Mouse (Mus musculus): ENCODE measurements at regions not wholly inside any gene's neighbourhood (a gene's known extent, or its start where the extent isn't known, plus 50 kb on each side); places are given as distances from the start of the nearest gene placed in this dataset.

DNA sequence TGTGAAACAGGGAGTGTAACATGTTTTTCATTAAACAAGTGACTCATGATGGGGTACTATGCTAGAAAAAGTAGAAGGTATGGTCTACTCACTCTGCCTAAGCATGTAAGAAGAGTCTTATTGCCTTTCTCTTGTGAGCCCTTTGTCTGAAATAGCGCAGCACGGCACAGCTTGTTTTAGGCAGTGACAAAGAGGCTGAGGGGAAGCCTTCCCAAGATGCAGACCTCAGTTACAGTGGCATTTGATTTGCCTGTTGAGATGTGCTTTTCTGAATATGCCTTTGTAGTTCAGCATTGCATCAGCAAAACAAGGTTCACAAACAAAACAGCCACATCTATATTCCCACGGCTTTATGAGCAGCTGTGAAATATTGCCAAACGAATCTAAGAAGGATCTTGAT is 189.8 kb upstream of the Chl1 start:
- Histone ChIP-seq H3K4me1 (ENCODE audit: control insufficient read depth, insufficient read depth, low read length) (no peaks in the 10 kb centered on the region), H3K9me3 (replicated peaks; ENCODE audit: control insufficient read depth, low read length) (no peaks in the 10 kb centered on the region), H3K27me3 (ENCODE audit: control insufficient read depth, insufficient read depth, low read length) (no peaks in the 10 kb centered on the region), H3K27ac (ENCODE audit: low read length) (no peak overlapping the region), H3K36me3 (ENCODE audit: control insufficient read depth, insufficient read depth) (no peaks in the 10 kb centered on the region), H3K4me3 (ENCODE audit: low read length) (no peak overlapping the region), H3K9ac (ENCODE audit: low read length) (no peak overlapping the region), H3K4me2 (ENCODE audit: low read depth, low read length) (no peak overlapping the region)
- 78% methylated on average over 4 of the region's 4 CpGs for WGBS
- ATAC-seq (replicated peaks; ENCODE audit: extremely low read depth, insufficient read depth, low FRiP score), result no peak

DNA sequence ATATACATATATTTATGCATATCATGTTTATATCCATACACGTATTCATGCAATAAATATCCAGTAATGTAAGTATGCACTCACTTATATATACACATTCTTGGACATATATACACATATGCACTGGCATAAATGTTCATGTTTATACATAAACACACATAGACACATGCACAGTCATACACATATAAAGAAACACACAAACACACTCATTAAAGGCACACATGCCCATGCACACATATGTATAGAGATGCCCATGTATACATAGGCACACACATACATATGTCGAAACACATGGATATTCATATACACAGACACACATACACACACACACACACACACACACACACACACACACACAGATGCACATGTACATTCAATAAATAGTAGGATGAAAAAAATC is 189.3 kb upstream of the Chl1 start:
- no peak for ATAC-seq (replicated peaks; ENCODE audit: extremely low read depth, insufficient read depth, low FRiP score)
- WGBS, result 83% methylated on average over 2 of the region's 2 CpGs
- no peaks in the 10 kb centered on the region for H3K4me1 ChIP-seq (ENCODE audit: control insufficient read depth, insufficient read depth, low read length)
- H3K36me3 ChIP-seq (ENCODE audit: control insufficient read depth, insufficient read depth), result no peaks in the 10 kb centered on the region
- H3K4me3 ChIP-seq (ENCODE audit: low read length), result no peak overlapping the region
- no peaks in the 10 kb centered on the region for H3K9me3 ChIP-seq (replicated peaks; ENCODE audit: control insufficient read depth, low read length)
- H3K27me3 ChIP-seq (ENCODE audit: control insufficient read depth, insufficient read depth, low read length), result no peaks in the 10 kb centered on the region
- no peak overlapping the region for H3K9ac ChIP-seq (ENCODE audit: low read length)
- H3K4me2 ChIP-seq (ENCODE audit: low read depth, low read length), result no peak overlapping the region
- H3K27ac ChIP-seq (ENCODE audit: low read length), result no peak overlapping the region

DNA sequence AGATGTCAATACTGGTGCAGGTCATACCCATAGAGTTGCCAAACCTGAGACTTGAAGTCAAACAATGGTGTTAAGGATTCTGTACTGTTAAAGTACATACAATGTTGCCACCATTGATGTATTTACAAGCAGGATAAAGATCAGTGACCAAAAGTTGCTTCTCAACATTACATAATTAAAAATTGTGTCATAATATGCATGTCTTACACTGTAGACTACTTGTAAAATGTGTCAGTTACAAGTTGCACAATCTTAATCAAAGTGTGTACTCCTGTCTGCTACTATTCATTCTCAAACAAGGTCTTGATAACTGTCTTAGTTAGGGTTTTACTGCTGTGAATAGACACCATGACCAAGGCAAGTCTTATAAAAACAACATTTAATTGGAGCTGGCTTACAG is 187.9 kb upstream of the Chl1 start:
- ATAC-seq (replicated peaks; ENCODE audit: extremely low read depth, insufficient read depth, low FRiP score), result no peak
- no peak overlapping the region for H3K9ac ChIP-seq (ENCODE audit: low read length)
- H3K4me3 ChIP-seq (ENCODE audit: low read length), result no peak overlapping the region
- H3K36me3 ChIP-seq (ENCODE audit: control insufficient read depth, insufficient read depth), result no peaks in the 10 kb centered on the region
- no peaks in the 10 kb centered on the region for H3K4me1 ChIP-seq (ENCODE audit: control insufficient read depth, insufficient read depth, low read length)
- H3K9me3 ChIP-seq (replicated peaks; ENCODE audit: control insufficient read depth, low read length), result no peaks in the 10 kb centered on the region
- no peak overlapping the region for H3K27ac ChIP-seq (ENCODE audit: low read length)
- H3K27me3 ChIP-seq (ENCODE audit: control insufficient read depth, insufficient read depth, low read length), result no peaks in the 10 kb centered on the region
- no peak overlapping the region for H3K4me2 ChIP-seq (ENCODE audit: low read depth, low read length)

DNA sequence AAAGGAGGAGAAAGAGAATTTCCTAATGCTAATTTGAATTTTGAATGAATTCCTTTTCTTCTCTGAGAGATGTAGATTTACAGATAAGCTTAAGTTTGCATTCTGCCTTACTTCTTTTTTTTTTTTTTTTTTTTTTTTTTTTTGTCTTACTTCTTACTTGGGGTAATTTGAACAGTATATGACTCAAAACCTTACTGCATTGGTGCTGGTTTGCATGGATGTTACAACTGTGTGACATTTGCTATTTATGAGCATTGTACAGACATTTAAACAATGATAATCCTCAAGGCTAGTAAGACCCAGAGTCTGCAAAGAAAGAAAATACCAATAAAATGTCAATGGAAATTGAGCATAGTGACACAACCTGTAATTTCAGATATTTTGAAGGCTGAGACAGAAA is 174.7 kb upstream of the Chl1 start:
- H3K9me3 ChIP-seq (replicated peaks; ENCODE audit: control insufficient read depth, low read length), result no peaks in the 10 kb centered on the region
- H3K4me2 ChIP-seq (ENCODE audit: low read depth, low read length), result no peak overlapping the region
- no peak overlapping the region for H3K9ac ChIP-seq (ENCODE audit: low read length)
- no peaks in the 10 kb centered on the region for H3K36me3 ChIP-seq (ENCODE audit: control insufficient read depth, insufficient read depth)
- no peaks in the 10 kb centered on the region for H3K4me1 ChIP-seq (ENCODE audit: control insufficient read depth, insufficient read depth, low read length)
- H3K27ac ChIP-seq (ENCODE audit: low read length), result no peak overlapping the region
- no peak for ATAC-seq (replicated peaks; ENCODE audit: extremely low read depth, insufficient read depth, low FRiP score)
- H3K4me3 ChIP-seq (ENCODE audit: low read length), result no peak overlapping the region
- H3K27me3 ChIP-seq (ENCODE audit: control insufficient read depth, insufficient read depth, low read length), result no peaks in the 10 kb centered on the region

DNA sequence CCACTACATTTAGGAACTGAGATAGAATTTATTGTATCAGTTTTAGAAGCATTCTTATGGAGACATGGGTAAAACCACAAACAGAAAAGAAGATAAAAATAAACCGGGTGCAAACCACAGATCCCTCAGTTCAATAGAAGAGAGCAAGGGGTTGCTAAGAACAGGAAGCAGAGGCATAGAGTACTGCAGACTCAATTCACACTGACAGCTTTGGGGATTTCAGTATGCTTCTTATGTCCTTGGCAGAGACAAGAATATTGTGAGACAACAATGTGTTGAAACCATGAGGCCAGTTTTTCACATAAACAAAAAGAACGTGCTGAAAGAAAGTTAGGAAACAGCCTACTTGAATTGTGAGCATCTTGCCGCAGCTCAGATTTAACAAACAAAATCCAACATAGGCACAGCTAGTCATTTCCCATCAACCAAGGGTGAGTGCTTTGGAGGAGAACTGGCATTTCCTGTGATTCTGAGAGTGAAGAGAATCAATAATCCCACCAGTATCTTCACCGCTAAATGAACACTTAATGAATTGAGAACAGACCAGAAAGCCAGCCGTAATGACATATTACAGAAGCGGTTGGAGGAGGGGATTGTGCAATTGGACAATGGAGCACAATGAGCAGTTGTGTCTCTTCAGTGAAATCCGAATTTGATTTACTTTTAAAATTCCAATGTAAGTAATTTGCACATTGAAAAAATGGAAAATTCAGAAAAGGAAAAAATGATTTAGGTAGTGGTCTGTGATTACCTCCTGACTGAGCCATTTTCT is 170.2 kb upstream of the Chl1 start:
- H3K27ac ChIP-seq (ENCODE audit: low read length), result no peak overlapping the region
- H3K36me3 ChIP-seq (ENCODE audit: control insufficient read depth, insufficient read depth), result no peaks in the 10 kb centered on the region
- 65% methylated on average over 7 of the region's 7 CpGs for WGBS
- no peaks in the 10 kb centered on the region for H3K4me1 ChIP-seq (ENCODE audit: control insufficient read depth, insufficient read depth, low read length)
- H3K27me3 ChIP-seq (ENCODE audit: control insufficient read depth, insufficient read depth, low read length), result no peaks in the 10 kb centered on the region
- H3K4me2 ChIP-seq (ENCODE audit: low read depth, low read length), result no peak overlapping the region
- H3K4me3 ChIP-seq (ENCODE audit: low read length), result no peak overlapping the region
- no peak for ATAC-seq (replicated peaks; ENCODE audit: extremely low read depth, insufficient read depth, low FRiP score)
- no peak overlapping the region for H3K9ac ChIP-seq (ENCODE audit: low read length)
- no peaks in the 10 kb centered on the region for H3K9me3 ChIP-seq (replicated peaks; ENCODE audit: control insufficient read depth, low read length)

DNA sequence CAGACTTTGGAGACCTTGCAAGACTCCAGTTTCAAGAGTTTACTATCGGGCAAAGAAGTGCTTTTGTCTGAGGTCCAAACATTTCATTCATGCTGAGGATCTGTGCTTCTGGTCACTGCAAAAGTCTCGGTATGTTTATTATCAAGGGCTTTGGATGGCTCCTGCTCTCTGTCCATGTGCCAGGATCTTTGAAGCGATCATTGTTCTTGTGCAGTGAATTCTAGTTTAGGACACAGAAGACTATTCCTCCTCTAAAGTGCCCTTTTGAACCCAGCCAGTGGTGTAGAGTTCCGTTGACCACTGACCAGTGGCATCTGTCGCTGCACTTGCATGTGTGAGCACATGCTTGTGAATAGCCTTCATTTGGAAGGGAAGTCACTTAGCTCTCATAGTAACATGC is 166.9 kb upstream of the Chl1 start:
- H3K27me3 ChIP-seq (ENCODE audit: control insufficient read depth, insufficient read depth, low read length), result no peaks in the 10 kb centered on the region
- H3K4me3 ChIP-seq (ENCODE audit: low read length), result no peak overlapping the region
- WGBS, result 71% methylated on average over 5 of the region's 5 CpGs
- H3K4me1 ChIP-seq (ENCODE audit: control insufficient read depth, insufficient read depth, low read length), result no peaks in the 10 kb centered on the region
- ATAC-seq (replicated peaks; ENCODE audit: extremely low read depth, insufficient read depth, low FRiP score), result no peak
- H3K9ac ChIP-seq (ENCODE audit: low read length), result no peak overlapping the region
- H3K4me2 ChIP-seq (ENCODE audit: low read depth, low read length), result no peak overlapping the region
- no peak overlapping the region for H3K27ac ChIP-seq (ENCODE audit: low read length)
- H3K9me3 ChIP-seq (replicated peaks; ENCODE audit: control insufficient read depth, low read length), result no peaks in the 10 kb centered on the region
- no peaks in the 10 kb centered on the region for H3K36me3 ChIP-seq (ENCODE audit: control insufficient read depth, insufficient read depth)

DNA sequence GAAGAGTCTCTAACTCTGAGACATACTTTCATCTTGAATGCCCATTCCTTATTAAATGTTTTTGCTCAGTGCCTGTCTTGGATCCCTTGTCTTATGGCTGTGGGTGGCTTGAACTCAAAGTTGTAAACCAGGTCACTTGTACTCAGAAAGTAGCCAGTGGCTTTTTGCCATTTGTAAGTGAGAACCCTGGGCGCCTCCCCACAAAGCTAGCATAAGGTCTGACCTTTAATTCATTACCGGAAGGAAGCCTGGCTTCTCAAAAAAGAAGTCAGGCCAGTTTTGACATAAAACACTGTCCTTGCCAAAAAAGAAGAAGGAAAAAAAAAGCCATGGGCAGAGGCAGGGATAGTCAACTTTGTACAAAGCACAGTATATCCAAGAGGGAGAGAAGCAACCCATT is 166.0 kb upstream of the Chl1 start:
- Histone ChIP-seq H3K27me3 (ENCODE audit: control insufficient read depth, insufficient read depth, low read length) (no peaks in the 10 kb centered on the region), H3K4me1 (ENCODE audit: control insufficient read depth, insufficient read depth, low read length) (no peaks in the 10 kb centered on the region), H3K9me3 (replicated peaks; ENCODE audit: control insufficient read depth, low read length) (no peaks in the 10 kb centered on the region), H3K9ac (ENCODE audit: low read length) (no peak overlapping the region), H3K4me3 (ENCODE audit: low read length) (no peak overlapping the region), H3K4me2 (ENCODE audit: low read depth, low read length) (no peak overlapping the region), H3K27ac (ENCODE audit: low read length) (no peak overlapping the region), H3K36me3 (ENCODE audit: control insufficient read depth, insufficient read depth) (no peaks in the 10 kb centered on the region)
- ATAC-seq (replicated peaks; ENCODE audit: extremely low read depth, insufficient read depth, low FRiP score), result no peak
- 72% methylated on average over 2 of the region's 2 CpGs for WGBS

DNA sequence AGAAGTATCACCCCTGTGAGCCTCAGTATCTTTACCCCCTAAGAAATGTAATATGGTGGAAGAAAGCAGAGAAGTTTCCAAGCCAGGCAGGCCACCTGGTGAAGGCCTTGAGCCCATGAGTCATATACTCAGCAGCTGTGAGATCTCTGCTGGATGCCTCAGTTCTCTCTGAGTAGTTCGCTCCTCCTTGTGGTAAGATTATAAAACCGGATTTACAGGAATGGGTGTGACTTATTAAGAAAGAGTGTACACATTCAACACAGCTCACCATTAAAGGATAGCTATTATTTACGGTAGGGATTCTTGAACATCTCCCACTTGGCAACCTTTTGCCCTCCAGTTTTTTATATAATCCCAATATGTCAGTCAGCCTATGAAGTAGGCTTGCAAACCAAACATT is 165.2 kb upstream of the Chl1 start:
- WGBS, result 72% methylated on average over 3 of the region's 3 CpGs
- H3K4me2 ChIP-seq (ENCODE audit: low read depth, low read length), result no peak overlapping the region
- H3K4me3 ChIP-seq (ENCODE audit: low read length), result no peak overlapping the region
- no peak for ATAC-seq (replicated peaks; ENCODE audit: extremely low read depth, insufficient read depth, low FRiP score)
- H3K27ac ChIP-seq (ENCODE audit: low read length), result no peak overlapping the region
- no peaks in the 10 kb centered on the region for H3K27me3 ChIP-seq (ENCODE audit: control insufficient read depth, insufficient read depth, low read length)
- no peaks in the 10 kb centered on the region for H3K4me1 ChIP-seq (ENCODE audit: control insufficient read depth, insufficient read depth, low read length)
- no peaks in the 10 kb centered on the region for H3K9me3 ChIP-seq (replicated peaks; ENCODE audit: control insufficient read depth, low read length)
- H3K9ac ChIP-seq (ENCODE audit: low read length), result no peak overlapping the region
- no peaks in the 10 kb centered on the region for H3K36me3 ChIP-seq (ENCODE audit: control insufficient read depth, insufficient read depth)

DNA sequence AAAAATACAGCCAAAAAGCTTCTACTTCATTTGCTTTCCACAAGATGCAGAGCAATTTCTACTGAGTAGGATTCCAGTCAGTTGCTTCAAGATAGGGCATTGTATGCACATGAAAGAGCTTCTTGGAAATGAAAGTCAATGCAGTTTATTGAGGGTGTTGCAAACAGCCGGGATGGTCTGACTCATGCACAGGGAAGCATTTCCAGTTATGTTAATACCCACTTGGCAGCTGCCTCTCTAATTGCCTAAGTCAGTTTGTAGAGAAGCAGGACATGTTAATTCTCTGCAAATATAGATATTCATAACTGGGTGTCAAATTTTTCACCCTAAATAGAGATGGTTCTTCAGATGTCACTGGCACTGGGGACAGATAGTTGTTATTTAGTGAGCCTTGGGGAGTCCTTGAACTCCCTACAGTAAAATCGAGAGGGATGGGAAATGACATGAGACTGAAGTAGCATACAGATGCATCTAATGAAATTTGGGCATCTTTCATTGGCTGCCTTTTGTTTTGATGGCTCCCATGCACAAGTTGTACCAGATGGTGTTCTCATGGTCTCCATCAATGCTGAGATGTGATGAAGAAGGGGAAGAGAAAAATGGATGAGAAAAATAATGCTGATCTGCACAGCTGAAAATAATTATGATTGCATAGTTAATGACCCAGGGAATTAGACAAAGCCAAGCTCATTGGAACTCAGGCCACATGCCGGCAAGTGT is 157.8 kb upstream of the Chl1 start:
- Histone ChIP-seq H3K27ac (ENCODE audit: low read length) (no peak overlapping the region), H3K4me1 (ENCODE audit: control insufficient read depth, insufficient read depth, low read length) (no peaks in the 10 kb centered on the region), H3K9me3 (replicated peaks; ENCODE audit: control insufficient read depth, low read length) (no peaks in the 10 kb centered on the region), H3K4me2 (ENCODE audit: low read depth, low read length) (no peak overlapping the region), H3K4me3 (ENCODE audit: low read length) (no peak overlapping the region), H3K36me3 (ENCODE audit: control insufficient read depth, insufficient read depth) (no peaks in the 10 kb centered on the region), H3K27me3 (ENCODE audit: control insufficient read depth, insufficient read depth, low read length) (no peaks in the 10 kb centered on the region), H3K9ac (ENCODE audit: low read length) (no peak overlapping the region)
- no peak for ATAC-seq (replicated peaks; ENCODE audit: extremely low read depth, insufficient read depth, low FRiP score)
- WGBS, result 76% methylated on average over 3 of the region's 3 CpGs

Measured in heart, embryonic 16.5 days (tissue).